Mouse (Mus musculus): ENCODE results near the gene Eif5. TPM values are rescaled to one million over a fixed set of nuclear protein-coding genes. Genes with fewer than 3 reads are reported as not detected.

The Eif5 gene
- polyA plus RNA-seq, 1 experiment from 2014 or later = 558 TPM

DNA sequence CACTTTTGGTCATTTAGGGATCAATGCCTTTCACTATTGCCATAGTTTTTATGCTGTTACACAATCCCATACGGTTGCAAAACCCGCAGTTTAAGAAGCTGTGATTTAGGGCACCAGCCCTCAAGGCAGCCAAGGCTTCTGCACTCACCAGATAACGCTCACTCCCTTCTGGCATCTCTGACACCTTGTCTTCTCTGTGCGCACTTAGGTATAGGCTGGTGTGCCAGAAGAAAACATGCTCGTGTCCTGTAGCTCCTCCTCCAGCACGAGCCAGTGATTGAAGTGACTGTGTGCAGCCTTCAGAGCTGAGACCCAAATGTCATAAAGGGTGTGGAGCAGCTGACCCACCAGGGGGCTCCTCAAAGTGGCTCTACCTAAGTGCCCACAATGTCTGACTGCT, 2.5 kb upstream of the Eif5 start:
- peaks cover 38% of the 10 kb centered on the region for H3K4me1 ChIP-seq (ENCODE audit: control insufficient read depth, low read depth, low read length)
- ATAC-seq (ENCODE audit: low read depth) = peak; percentile 47
- H3K4me3 ChIP-seq (ENCODE audit: low read depth, low read length) = no peak overlapping the region
- peaks cover 19% of the 10 kb centered on the region for H3K27me3 ChIP-seq (ENCODE audit: control insufficient read depth, insufficient read depth, low read depth, low read length)
- peak overlapping the region; percentile 51 for H3K4me2 ChIP-seq (ENCODE audit: low read depth, low read length)
- WGBS (ENCODE audit: insufficient replicate concordance) = 6% methylated on average over 6 of the region's 6 CpGs
- no peaks in the 10 kb centered on the region for H3K9me3 ChIP-seq (replicated peaks; ENCODE audit: control insufficient read depth, low read length)
- H3K36me3 ChIP-seq (ENCODE audit: control insufficient read depth, insufficient read depth) = peaks cover 14% of the 10 kb centered on the region
- H3K9ac ChIP-seq (ENCODE audit: low read depth, low read length) = 0 out of 2 replicates have a peak overlapping the region, but pooled peaks have one; percentile 22
- H3K27ac ChIP-seq (ENCODE audit: low read length) = peak overlapping the region; percentile 88

DNA sequence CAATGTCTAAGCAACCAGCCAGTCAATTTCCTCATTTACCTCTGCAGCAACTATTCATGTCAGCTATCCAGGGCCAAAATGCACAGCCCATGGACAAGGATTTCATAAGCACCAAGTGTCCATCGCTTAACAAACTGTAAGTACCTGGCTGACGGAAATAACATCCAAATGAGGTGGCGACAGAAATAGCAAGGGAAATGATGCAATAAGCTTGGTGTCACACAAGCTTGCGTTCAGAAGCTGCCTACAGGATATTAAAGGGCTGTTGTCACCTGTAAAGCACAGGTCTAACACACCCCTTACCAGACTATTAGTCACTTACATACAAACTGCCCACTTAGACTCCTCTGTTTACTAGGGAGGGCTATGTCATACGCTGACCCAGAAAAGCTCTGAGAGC, 2.1 kb upstream of the Eif5 start:
- H3K9ac ChIP-seq (ENCODE audit: low read depth, low read length) = 0 out of 2 replicates have a peak overlapping the region, but pooled peaks have one; percentile 22
- WGBS (ENCODE audit: insufficient replicate concordance) = 42% methylated on average over 5 of the region's 5 CpGs
- H3K36me3 ChIP-seq (ENCODE audit: control insufficient read depth, insufficient read depth) = peaks cover 18% of the 10 kb centered on the region
- peak overlapping the region; percentile 51 for H3K4me2 ChIP-seq (ENCODE audit: low read depth, low read length)
- no peaks in the 10 kb centered on the region for H3K9me3 ChIP-seq (replicated peaks; ENCODE audit: control insufficient read depth, low read length)
- no peak for ATAC-seq (ENCODE audit: low read depth)
- H3K27me3 ChIP-seq (ENCODE audit: control insufficient read depth, insufficient read depth, low read depth, low read length) = peaks cover 18% of the 10 kb centered on the region
- peaks cover 40% of the 10 kb centered on the region for H3K4me1 ChIP-seq (ENCODE audit: control insufficient read depth, low read depth, low read length)
- no peak overlapping the region for H3K4me3 ChIP-seq (ENCODE audit: low read depth, low read length)
- H3K27ac ChIP-seq (ENCODE audit: low read length) = peak overlapping the region; percentile 88

DNA sequence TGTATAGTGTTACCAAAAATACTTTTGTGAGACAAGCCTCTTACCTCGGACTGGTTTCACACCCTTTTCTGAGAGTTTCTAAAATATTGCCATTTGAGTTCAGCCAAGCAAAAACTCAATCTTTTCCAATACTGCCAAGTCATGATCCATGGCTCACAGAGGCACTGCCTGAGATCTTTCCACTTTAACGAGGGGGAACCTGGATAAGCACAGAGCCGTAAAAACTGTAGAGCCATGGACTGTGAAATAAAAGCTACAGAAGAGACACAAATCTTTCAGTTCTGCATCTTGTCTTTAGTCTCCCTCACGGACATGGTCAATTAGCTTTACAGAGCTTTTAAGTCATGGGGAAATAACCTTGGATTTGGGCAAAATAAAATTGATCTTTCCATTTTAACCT, 1.1 kb upstream of the Eif5 start:
- H3K4me1 ChIP-seq (ENCODE audit: control insufficient read depth, low read depth, low read length) = peaks cover 45% of the 10 kb centered on the region
- ATAC-seq (ENCODE audit: low read depth) = no peak

DNA sequence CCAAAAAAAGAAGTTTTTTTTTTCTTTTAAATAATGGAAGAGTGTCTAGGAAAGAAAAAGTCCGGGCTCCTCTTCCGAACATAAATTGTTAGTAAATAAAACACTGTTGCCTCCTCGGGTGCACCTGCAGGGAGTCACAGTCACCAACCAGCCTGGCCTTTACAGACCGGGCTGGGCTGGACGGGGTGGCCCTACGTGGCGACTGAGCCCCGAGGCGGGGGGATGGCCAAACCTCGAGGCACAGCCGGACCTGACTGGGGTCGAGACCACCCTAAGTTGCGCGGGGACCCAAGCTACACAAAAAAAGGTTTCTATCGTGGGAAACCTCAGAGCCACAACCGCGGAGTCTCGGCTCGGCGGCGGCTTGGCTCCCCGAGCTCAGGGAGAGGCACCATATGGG, 475 bp upstream of the Eif5 start:
- Histone ChIP-seq H3K4me1 (ENCODE audit: control insufficient read depth, low read depth, low read length) (peaks cover 45% of the 10 kb centered on the region), H3K27me3 (ENCODE audit: control insufficient read depth, insufficient read depth, low read depth, low read length) (peaks cover 12% of the 10 kb centered on the region), H3K27ac (ENCODE audit: low read length) (peak overlapping the region; percentile 88), H3K4me3 (ENCODE audit: low read depth, low read length) (peak overlapping the region; percentile 70), H3K9ac (ENCODE audit: low read depth, low read length) (peak overlapping the region; percentile 88), H3K9me3 (replicated peaks; ENCODE audit: control insufficient read depth, low read length) (no peaks in the 10 kb centered on the region), H3K36me3 (ENCODE audit: control insufficient read depth, insufficient read depth) (peaks cover 34% of the 10 kb centered on the region), H3K4me2 (ENCODE audit: low read depth, low read length) (peak overlapping the region; percentile 64)
- WGBS (ENCODE audit: insufficient replicate concordance) = under 1% methylated on average over 22 of the region's 22 CpGs
- ATAC-seq (ENCODE audit: low read depth) = peak; percentile 14; the same call in 1 of the 2 replicates

More for the DNA sequence above, 1.1 kb upstream of the Eif5 start:
- H3K4me2 ChIP-seq (ENCODE audit: low read depth, low read length) = peak overlapping the region; percentile 64
- 44% methylated on average over 4 of the region's 4 CpGs for WGBS (ENCODE audit: insufficient replicate concordance)
- H3K9me3 ChIP-seq (replicated peaks; ENCODE audit: control insufficient read depth, low read length) = no peaks in the 10 kb centered on the region
- peaks cover 28% of the 10 kb centered on the region for H3K36me3 ChIP-seq (ENCODE audit: control insufficient read depth, insufficient read depth)
- peaks cover 12% of the 10 kb centered on the region for H3K27me3 ChIP-seq (ENCODE audit: control insufficient read depth, insufficient read depth, low read depth, low read length)
- peak overlapping the region; percentile 88 for H3K27ac ChIP-seq (ENCODE audit: low read length)
- H3K4me3 ChIP-seq (ENCODE audit: low read depth, low read length) = peak overlapping the region; percentile 70
- peak overlapping the region; percentile 88 for H3K9ac ChIP-seq (ENCODE audit: low read depth, low read length)

DNA sequence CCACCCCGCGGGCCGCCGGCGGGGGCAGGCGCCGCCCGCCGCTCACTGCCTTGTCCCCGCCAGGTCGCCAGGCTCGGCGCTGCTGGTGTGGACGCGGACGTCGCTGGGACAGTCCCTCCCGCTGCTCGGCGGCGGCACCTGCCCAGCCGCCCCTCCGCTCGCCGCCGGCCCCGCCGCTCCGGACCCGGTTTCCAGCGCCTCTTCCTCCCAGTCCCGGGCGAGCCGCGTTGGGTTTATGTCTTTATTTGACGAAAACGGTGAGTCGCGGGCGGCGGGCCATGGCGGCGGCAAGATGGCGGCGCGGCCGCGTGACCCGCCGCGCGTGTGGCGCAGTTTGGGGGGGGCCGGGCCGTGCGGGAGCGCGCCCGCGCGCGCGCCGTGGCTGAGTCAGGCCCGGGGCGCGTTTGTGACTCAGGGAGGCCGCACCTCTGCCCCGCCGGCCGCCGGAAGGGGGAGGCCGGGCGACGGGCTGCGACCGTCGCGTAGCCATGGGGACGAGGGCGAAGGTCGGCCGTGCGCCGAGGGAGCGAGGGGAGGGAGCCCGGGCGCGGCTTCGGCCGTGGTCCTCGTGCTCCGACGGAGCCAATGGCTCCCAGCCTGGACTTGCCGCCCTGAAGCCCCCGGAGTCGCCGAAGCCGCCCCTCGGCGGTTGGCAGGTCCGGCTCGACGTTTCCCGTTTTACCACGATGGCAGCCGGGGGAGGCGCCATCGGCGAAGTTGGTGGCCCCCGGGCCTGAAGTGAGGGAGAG, 650 bp downstream of the Eif5 start:
- H3K36me3 ChIP-seq (ENCODE audit: control insufficient read depth, insufficient read depth) = peaks cover 45% of the 10 kb centered on the region
- peak overlapping the region; percentile 96 for H3K9ac ChIP-seq (ENCODE audit: low read depth, low read length)
- peak overlapping the region; percentile 72 for H3K4me2 ChIP-seq (ENCODE audit: low read depth, low read length)
- H3K27me3 ChIP-seq (ENCODE audit: control insufficient read depth, insufficient read depth, low read depth, low read length) = peaks cover 2% of the 10 kb centered on the region
- H3K9me3 ChIP-seq (replicated peaks; ENCODE audit: control insufficient read depth, low read length) = no peaks in the 10 kb centered on the region
- H3K4me3 ChIP-seq (ENCODE audit: low read depth, low read length) = peak overlapping the region; percentile 75
- peaks cover 45% of the 10 kb centered on the region for H3K4me1 ChIP-seq (ENCODE audit: control insufficient read depth, low read depth, low read length)
- WGBS (ENCODE audit: insufficient replicate concordance) = under 1% methylated on average over 67 of the region's 111 CpGs
- peak; percentile 64 for ATAC-seq (ENCODE audit: low read depth)
- H3K27ac ChIP-seq (ENCODE audit: low read length) = peak overlapping the region; percentile 97

DNA sequence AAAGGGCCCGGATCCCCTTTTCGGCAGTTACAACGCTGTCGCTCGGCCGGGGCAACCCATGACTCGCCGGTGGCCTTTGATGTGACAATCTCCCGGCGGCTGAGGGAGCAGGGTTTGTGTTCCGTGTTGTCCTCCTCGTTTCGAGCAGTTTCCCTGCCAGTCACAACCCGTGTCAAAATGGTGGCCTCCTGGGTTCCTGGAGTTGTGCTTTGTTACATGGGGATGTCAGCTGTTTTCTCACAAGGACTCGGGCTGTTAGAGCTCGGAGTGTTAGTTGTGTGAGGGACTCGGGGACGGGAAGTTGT, 1.2 kb downstream of the Eif5 start:
- H3K4me1 ChIP-seq (ENCODE audit: control insufficient read depth, low read depth, low read length) = peaks cover 45% of the 10 kb centered on the region
- H3K9me3 ChIP-seq (replicated peaks; ENCODE audit: control insufficient read depth, low read length) = no peaks in the 10 kb centered on the region
- WGBS (ENCODE audit: insufficient replicate concordance) = under 1% methylated on average over 18 of the region's 18 CpGs
- H3K4me3 ChIP-seq (ENCODE audit: low read depth, low read length) = peak overlapping the region; percentile 75
- H3K4me2 ChIP-seq (ENCODE audit: low read depth, low read length) = peak overlapping the region; percentile 72
- H3K27ac ChIP-seq (ENCODE audit: low read length) = peak overlapping the region; percentile 97
- H3K27me3 ChIP-seq (ENCODE audit: control insufficient read depth, insufficient read depth, low read depth, low read length) = no peaks in the 10 kb centered on the region; the same call in none of the 2 replicates
- no peak for ATAC-seq (ENCODE audit: low read depth)
- peak overlapping the region; percentile 96 for H3K9ac ChIP-seq (ENCODE audit: low read depth, low read length)
- H3K36me3 ChIP-seq (ENCODE audit: control insufficient read depth, insufficient read depth) = peaks cover 51% of the 10 kb centered on the region

DNA sequence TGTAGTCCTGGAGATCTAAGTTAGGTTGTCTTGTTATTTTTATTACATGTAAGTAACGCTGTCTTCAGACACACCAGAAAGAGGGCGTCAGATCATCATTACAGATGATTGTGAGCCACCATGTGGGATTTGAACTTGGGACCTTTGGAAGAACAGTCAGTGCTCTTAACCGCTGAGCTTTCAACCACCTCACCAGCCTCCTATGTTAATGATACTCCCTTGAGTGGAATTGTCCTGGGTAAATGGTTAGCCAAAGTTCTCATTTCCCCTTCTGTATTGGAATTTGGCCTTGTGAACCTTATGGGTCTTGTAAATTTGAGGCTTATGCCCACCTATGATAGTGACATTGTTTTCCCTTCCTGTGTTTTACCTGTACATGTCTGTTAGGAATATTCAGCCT, 9.3 kb downstream of the Eif5 start:
- H3K27me3 ChIP-seq (ENCODE audit: control insufficient read depth, insufficient read depth, low read depth, low read length) = no peaks in the 10 kb centered on the region
- no peak overlapping the region for H3K9ac ChIP-seq (ENCODE audit: low read depth, low read length)
- H3K9me3 ChIP-seq (replicated peaks; ENCODE audit: control insufficient read depth, low read length) = no peaks in the 10 kb centered on the region
- H3K4me3 ChIP-seq (ENCODE audit: low read depth, low read length) = no peak overlapping the region
- H3K36me3 ChIP-seq (ENCODE audit: control insufficient read depth, insufficient read depth) = peaks cover 45% of the 10 kb centered on the region
- H3K4me1 ChIP-seq (ENCODE audit: control insufficient read depth, low read depth, low read length) = no peaks in the 10 kb centered on the region
- 85% methylated on average over 3 of the region's 3 CpGs for WGBS (ENCODE audit: insufficient replicate concordance)
- no peak overlapping the region for H3K27ac ChIP-seq (ENCODE audit: low read length)
- no peak overlapping the region for H3K4me2 ChIP-seq (ENCODE audit: low read depth, low read length)
- ATAC-seq (ENCODE audit: low read depth) = no peak

DNA sequence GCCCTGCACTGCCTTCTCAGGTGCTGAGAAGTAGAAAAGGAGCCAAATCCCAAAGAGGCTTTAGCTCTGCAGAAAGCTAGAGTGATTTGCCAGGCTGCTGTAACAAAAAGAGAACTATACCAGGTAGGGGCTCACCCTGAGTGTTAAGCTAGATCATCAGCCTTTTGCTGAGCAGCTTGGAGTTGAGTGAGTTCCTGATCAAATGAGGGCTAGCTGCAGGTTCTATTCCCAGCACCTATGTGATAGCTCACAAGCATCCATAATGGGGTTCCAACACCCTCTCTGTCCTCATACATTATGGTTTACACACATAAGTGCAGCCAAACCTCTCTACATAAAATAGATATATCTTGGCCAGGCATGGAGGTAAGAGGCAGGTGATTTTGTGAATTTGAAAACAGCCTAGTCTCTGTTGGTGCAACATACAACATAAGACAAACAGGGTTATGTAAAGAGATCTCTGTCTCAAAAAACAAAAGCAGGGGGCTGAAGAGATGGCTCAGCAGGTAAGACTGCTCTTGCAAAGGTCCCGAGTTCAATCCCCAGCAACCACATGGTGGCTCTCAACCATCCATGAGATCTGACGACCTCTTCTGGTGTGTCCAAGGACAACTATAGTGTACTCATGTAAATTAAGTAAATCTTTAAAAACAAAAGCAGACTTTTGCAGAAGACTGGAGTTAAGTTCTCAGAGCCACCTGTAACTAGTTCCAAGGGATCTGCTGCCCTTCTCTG, 10.9 kb downstream of the Eif5 start:
- Histone ChIP-seq H3K9ac (ENCODE audit: low read depth, low read length) (no peak overlapping the region), H3K36me3 (ENCODE audit: control insufficient read depth, insufficient read depth) (peaks cover 29% of the 10 kb centered on the region), H3K4me2 (ENCODE audit: low read depth, low read length) (no peak overlapping the region), H3K4me3 (ENCODE audit: low read depth, low read length) (no peak overlapping the region), H3K9me3 (replicated peaks; ENCODE audit: control insufficient read depth, low read length) (no peaks in the 10 kb centered on the region), H3K27me3 (ENCODE audit: control insufficient read depth, insufficient read depth, low read depth, low read length) (no peaks in the 10 kb centered on the region), H3K27ac (ENCODE audit: low read length) (no peak overlapping the region), H3K4me1 (ENCODE audit: control insufficient read depth, low read depth, low read length) (no peaks in the 10 kb centered on the region)
- 0 out of 2 replicates have a peak, but pooled peaks have one; percentile 26 for ATAC-seq (ENCODE audit: low read depth)
- 51% methylated on average over 2 of the region's 2 CpGs for WGBS (ENCODE audit: insufficient replicate concordance)

DNA sequence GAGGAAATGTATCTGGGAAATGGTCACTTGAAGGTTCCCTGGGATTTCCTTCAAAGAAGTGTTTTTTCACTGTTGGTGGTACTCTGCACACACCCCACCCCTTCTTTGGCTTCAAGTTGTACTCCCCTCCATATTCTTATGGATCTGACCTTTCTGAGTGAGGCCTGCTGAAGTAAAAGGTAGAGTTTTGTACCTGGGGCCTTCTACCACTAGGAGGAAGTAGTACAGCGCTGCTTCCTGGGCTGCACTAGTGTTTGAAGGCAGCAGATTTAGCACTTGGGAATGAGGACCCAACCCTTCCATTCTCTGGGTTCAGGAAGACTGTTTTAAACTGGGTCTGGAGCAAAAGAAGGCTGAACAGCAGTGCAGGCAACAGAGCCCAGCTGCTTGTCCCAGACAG, 12.9 kb downstream of the Eif5 start:
- no peak overlapping the region for H3K4me2 ChIP-seq (ENCODE audit: low read depth, low read length)
- WGBS (ENCODE audit: insufficient replicate concordance) = 60% methylated on average over 1 of the region's 1 CpGs
- H3K9me3 ChIP-seq (replicated peaks; ENCODE audit: control insufficient read depth, low read length) = no peaks in the 10 kb centered on the region
- H3K27ac ChIP-seq (ENCODE audit: low read length) = peak overlapping the region; percentile 53
- no peak overlapping the region for H3K4me3 ChIP-seq (ENCODE audit: low read depth, low read length)
- peaks cover 16% of the 10 kb centered on the region for H3K36me3 ChIP-seq (ENCODE audit: control insufficient read depth, insufficient read depth)
- no peak overlapping the region for H3K9ac ChIP-seq (ENCODE audit: low read depth, low read length)
- no peaks in the 10 kb centered on the region for H3K4me1 ChIP-seq (ENCODE audit: control insufficient read depth, low read depth, low read length)
- no peaks in the 10 kb centered on the region for H3K27me3 ChIP-seq (ENCODE audit: control insufficient read depth, insufficient read depth, low read depth, low read length)
- ATAC-seq (ENCODE audit: low read depth) = 0 out of 2 replicates have a peak, but pooled peaks have one; percentile 7
